Mouse (Mus musculus) hindbrain, embryonic 11.5 days (tissue): ENCODE measurements around the gene Hibadh. TPM values are rescaled to one million over a fixed set of nuclear protein-coding genes. Genes with fewer than 3 reads are reported as not detected.
"Not testable (repeated sequence)": the region's sequence is repeated elsewhere in the genome, so short reads cannot be mapped to it uniquely, and the experiment has no call there.

Experiments
- ATAC-seq: fragments of 200-750 bp; cut with Nextera tagmentation; 2 replicates; pipeline ENCODE4 v1.8.0; 2017; ENCODE audit warnings: mild to moderate bottlenecking, moderate TSS enrichment, moderate library complexity; ENCODE audit not compliant: low FRiP score
- DNase-seq: peaks from one replicate; pipeline ENCODE4 v3.0.0-alpha.2; 2015; ENCODE audit warnings: low spot score
- H3K27ac ChIP-seq: fragments of 300-500 bp; sonication (generic); 2 replicates; pipeline ENCODE4 v1.5.1; 2014; ENCODE audit warnings: mild to moderate bottlenecking, low read depth, low read length
- H3K27me3 ChIP-seq: fragments of 300-500 bp; sonication (generic); 2 replicates; pipeline ENCODE4 v1.6.1; 2014; ENCODE audit warnings: mild to moderate bottlenecking, low read length, moderate library complexity, mixed read lengths; ENCODE audit not compliant: control insufficient read depth, insufficient read depth
- H3K36me3 ChIP-seq: fragments of 300-500 bp; sonication (generic); 2 replicates; pipeline ENCODE4 v1.6.1; 2014; ENCODE audit warnings: mild to moderate bottlenecking, low read length, moderate library complexity, mixed read lengths; ENCODE audit not compliant: control insufficient read depth, insufficient read depth
- H3K4me1 ChIP-seq: fragments of 300-500 bp; sonication (generic); replicated peaks from 2 replicates; pipeline ENCODE4 v1.6.1; 2014; ENCODE audit warnings: low read length, mixed read lengths; ENCODE audit not compliant: control insufficient read depth, insufficient read depth
- H3K4me2 ChIP-seq: fragments of 300-500 bp; sonication (generic); replicated peaks from 2 replicates; pipeline ENCODE4 v1.6.1; 2014; ENCODE audit warnings: mild to moderate bottlenecking, low read depth, low read length
- H3K4me3 ChIP-seq: fragments of 300-500 bp; sonication (generic); 2 replicates; pipeline ENCODE4 v1.5.1; 2014; ENCODE audit warnings: low read depth, low read length
- H3K9ac ChIP-seq: fragments of 300-500 bp; sonication (generic); 2 replicates; pipeline ENCODE4 v1.6.1; 2014; ENCODE audit warnings: low read depth, low read length
- H3K9me3 ChIP-seq: fragments of 300-500 bp; sonication (generic); 2 replicates; pipeline ENCODE4 v1.6.1; 2016; ENCODE audit warnings: low read length; ENCODE audit not compliant: control insufficient read depth
- WGBS: fragments of 180-500 bp; shearing (Covaris S2); extraction: QIAGEN DNeasy Blood & Tissue Kit; methylation state at CpG from one replicate; pipeline ENCODE4 v1.1.7; 2014; 5-methylcytosine and 5-hydroxymethylcytosine counted together
- polyA plus RNA-seq: library from polyadenylated mRNA; unstranded; fragments of >200 nt; fragmentation: Nextera tagmentation; extraction: Ambion mirVana; gene quantifications from 2 replicates; pipeline ENCODE4 v1.2.1, GENCODE M21; 2014

Gene Hibadh
- polyA plus RNA-seq, 1 experiment from 2014 or later = 44.2 TPM

DNA sequence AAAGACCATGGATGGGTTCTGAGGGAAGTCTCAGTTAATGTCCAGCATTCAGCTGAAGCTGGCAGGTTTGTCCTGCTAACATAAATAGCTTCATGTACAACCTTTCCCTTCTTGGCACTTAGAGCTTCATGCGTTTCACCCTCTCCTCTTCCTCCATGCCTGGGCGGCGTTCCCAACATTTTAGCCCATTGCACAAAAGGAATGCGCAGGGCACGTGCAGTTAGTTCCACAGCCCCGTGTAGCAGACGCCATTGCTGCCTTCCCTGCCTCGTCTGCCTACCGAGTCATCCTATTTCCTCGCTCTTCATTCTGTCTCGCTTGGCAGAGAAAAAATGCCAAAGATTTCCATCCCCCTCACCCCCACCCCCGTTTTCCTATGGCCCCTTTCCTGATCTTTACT is 34.4 kb upstream of the Hibadh start:
- Histone ChIP-seq H3K36me3 (no peaks in the 10 kb centered on the region), H3K9ac (no peak overlapping the region), H3K4me1 (no peaks in the 10 kb centered on the region), H3K4me2 (no peak overlapping the region), H3K9me3 (no peaks in the 10 kb centered on the region), H3K27ac (no peak overlapping the region), H3K4me3 (no peak overlapping the region), H3K27me3 (no peaks in the 10 kb centered on the region)
- 84% methylated on average over 12 of the region's 12 CpGs for WGBS
- DNase-seq = no peak
- ATAC-seq = no peak

DNA sequence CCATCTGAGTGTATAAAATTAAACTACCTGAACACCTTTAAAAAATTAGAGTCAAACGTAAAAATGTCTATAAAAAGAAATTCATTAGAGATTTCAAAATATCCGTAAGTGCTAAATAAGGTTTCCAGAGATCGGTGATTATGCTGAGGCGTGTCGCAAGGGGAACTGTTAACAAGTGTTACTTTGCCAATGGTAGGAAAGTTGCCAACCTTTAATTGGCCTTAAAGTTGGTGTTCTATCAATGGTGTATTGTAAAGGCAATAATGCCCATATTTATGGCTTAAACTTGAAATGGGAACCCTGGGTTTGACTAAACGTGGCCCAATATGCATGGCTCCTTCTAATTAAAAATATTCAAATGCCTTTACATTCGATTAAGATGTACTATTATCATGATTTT is 33.5 kb upstream of the Hibadh start:
- H3K27me3 ChIP-seq = no peaks in the 10 kb centered on the region
- H3K4me3 ChIP-seq = no peak overlapping the region
- no peaks in the 10 kb centered on the region for H3K4me1 ChIP-seq
- ATAC-seq = no peak
- no peaks in the 10 kb centered on the region for H3K9me3 ChIP-seq
- no peak overlapping the region for H3K9ac ChIP-seq
- H3K27ac ChIP-seq = no peak overlapping the region
- no peak for DNase-seq
- 89% methylated on average over 7 of the region's 7 CpGs for WGBS
- no peak overlapping the region for H3K4me2 ChIP-seq
- no peaks in the 10 kb centered on the region for H3K36me3 ChIP-seq

DNA sequence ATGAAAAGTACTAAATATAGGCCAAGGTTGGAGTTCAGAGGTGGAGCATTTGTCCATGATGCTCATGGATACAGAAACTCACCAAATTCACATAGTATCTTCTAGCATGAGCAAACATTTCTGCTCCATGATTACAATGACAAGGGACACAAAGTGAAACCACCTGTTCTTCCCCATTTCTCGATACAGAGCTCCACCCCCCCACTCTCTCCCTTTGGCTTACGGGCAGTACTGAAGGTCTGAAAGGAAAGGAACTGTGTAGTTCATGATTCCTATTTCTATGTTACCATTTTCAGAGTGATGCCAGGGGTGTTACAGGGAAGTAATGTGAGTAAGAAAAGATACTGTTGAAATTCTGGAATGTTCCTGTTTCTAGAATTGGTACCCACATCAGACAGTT is 32.4 kb upstream of the Hibadh start:
- H3K4me3 ChIP-seq = no peak overlapping the region
- H3K36me3 ChIP-seq = no peaks in the 10 kb centered on the region
- no peaks in the 10 kb centered on the region for H3K9me3 ChIP-seq
- no peaks in the 10 kb centered on the region for H3K4me1 ChIP-seq
- DNase-seq = no peak
- no peak for ATAC-seq
- no peaks in the 10 kb centered on the region for H3K27me3 ChIP-seq
- H3K4me2 ChIP-seq = no peak overlapping the region
- H3K27ac ChIP-seq = no peak overlapping the region
- WGBS = 59% methylated on average over 2 of the region's 2 CpGs
- H3K9ac ChIP-seq = no peak overlapping the region

GRCm38 (mm10) chr6:52671791-52672190 is 31.6 kb upstream of the Hibadh start:
- H3K27me3 ChIP-seq = no peaks in the 10 kb centered on the region
- no peak overlapping the region for H3K4me2 ChIP-seq
- no peaks in the 10 kb centered on the region for H3K36me3 ChIP-seq
- 82% methylated on average over 8 of the region's 8 CpGs for WGBS
- no peak overlapping the region for H3K9ac ChIP-seq
- H3K4me3 ChIP-seq = no peak overlapping the region
- H3K4me1 ChIP-seq = no peaks in the 10 kb centered on the region
- no peaks in the 10 kb centered on the region for H3K9me3 ChIP-seq
- ATAC-seq = no peak
- no peak overlapping the region for H3K27ac ChIP-seq
- DNase-seq = no peak

GRCm38 (mm10) chr6:52669878-52670277 is 29.7 kb upstream of the Hibadh start:
- not testable (repeated sequence) for H3K4me3 ChIP-seq, DNase-seq, H3K4me1 ChIP-seq, H3K9me3 ChIP-seq, H3K36me3 ChIP-seq, H3K27ac ChIP-seq, ATAC-seq, H3K27me3 ChIP-seq, H3K9ac ChIP-seq, H3K4me2 ChIP-seq
- whole genome bisulfite sequencing = 50% methylated on average over 2 of the region's 2 CpGs

- no peak for ATAC-seq
These were observed 27.5 kb upstream of the Hibadh start for GRCm38 (mm10) chr6:52667641-52668040.

DNA sequence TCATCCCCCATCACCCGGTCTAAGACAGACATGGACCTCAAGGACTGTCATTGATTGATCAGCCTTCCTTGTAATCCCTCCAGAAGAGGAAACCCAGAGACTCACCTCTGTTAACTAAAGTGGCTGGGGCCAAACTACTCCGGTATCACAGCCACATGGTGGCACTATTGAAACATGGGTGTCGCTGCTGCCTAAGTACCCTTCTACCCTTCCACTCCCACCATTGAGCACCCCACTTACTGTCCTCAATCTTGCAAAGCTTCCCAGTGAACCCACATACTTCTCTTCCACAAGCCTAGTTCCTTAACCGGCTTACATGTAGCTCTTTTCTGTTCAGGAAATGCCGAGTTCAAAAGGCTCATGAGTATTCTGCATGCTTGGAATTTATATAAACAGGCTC is 22.8 kb upstream of the Hibadh start:
- Histone ChIP-seq H3K36me3 (no peaks in the 10 kb centered on the region), H3K4me1 (no peaks in the 10 kb centered on the region), H3K9ac (no peak overlapping the region), H3K9me3 (no peaks in the 10 kb centered on the region), H3K27me3 (no peaks in the 10 kb centered on the region), H3K4me3 (no peak overlapping the region), H3K4me2 (no peak overlapping the region), H3K27ac (no peak overlapping the region)
- ATAC-seq (no peak), DNase-seq (no peak)
- WGBS = 57% methylated on average over 5 of the region's 5 CpGs

More at GRCm38 (mm10) chr6:52667641-52668040, 27.5 kb upstream of the Hibadh start:
- no peaks in the 10 kb centered on the region for H3K36me3 ChIP-seq
- no peaks in the 10 kb centered on the region for H3K27me3 ChIP-seq
- no peak overlapping the region for H3K4me3 ChIP-seq
- no peaks in the 10 kb centered on the region for H3K4me1 ChIP-seq
- 79% methylated on average over 3 of the region's 3 CpGs for WGBS
- no peaks in the 10 kb centered on the region for H3K9me3 ChIP-seq
- no peak overlapping the region for H3K27ac ChIP-seq
- no peak for DNase-seq
- no peak overlapping the region for H3K4me2 ChIP-seq
- no peak overlapping the region for H3K9ac ChIP-seq

DNA sequence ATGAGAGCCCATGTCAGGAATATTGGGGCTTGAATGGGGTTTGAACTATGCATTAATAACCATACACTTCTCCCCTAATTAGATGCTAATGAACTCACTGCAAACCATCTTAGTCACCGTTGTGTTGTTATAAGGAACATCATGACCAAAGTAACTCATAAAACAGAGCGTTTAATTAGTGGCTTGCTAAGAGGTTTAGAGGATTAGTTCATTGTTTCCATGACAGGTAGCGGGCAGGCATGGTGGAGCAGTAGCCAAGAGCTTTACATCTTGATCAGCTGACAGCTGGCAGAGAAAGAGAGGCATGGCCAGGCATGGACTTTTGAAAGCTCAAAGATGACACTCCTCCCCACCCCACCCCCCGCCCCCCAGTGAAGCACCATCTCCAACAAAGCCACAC is 15.1 kb upstream of the Hibadh start:
- WGBS = 86% methylated on average over 4 of the region's 4 CpGs
- ATAC-seq (no peak), DNase-seq (no peak)
- H3K9ac ChIP-seq = no peak overlapping the region
- no peaks in the 10 kb centered on the region for H3K36me3 ChIP-seq
- H3K4me1 ChIP-seq = no peaks in the 10 kb centered on the region
- no peaks in the 10 kb centered on the region for H3K9me3 ChIP-seq
- H3K27ac ChIP-seq = no peak overlapping the region
- no peak overlapping the region for H3K4me2 ChIP-seq
- no peak overlapping the region for H3K4me3 ChIP-seq
- H3K27me3 ChIP-seq = no peaks in the 10 kb centered on the region

GRCm38 (mm10) chr6:52648806-52649205 is 8.6 kb upstream of the Hibadh start:
- Histone ChIP-seq H3K36me3 (no peaks in the 10 kb centered on the region), H3K4me1 (no peaks in the 10 kb centered on the region), H3K27ac (no peak overlapping the region), H3K27me3 (no peaks in the 10 kb centered on the region), H3K4me3 (no peak overlapping the region), H3K4me2 (no peak overlapping the region), H3K9me3 (no peaks in the 10 kb centered on the region), H3K9ac (no peak overlapping the region)
- no peak for ATAC-seq
- 78% methylated on average over 11 of the region's 11 CpGs for WGBS
- no peak for DNase-seq
